Mouse (Mus musculus) ES-E14 (cell line): ENCODE results near the gene Ercc2.

Experiments used
- CHD2 ChIP-seq: IDR thresholded peaks from 2 replicates; pipeline ENCODE4 v1.6.1; 2014; ENCODE audit warnings: mild to moderate bottlenecking, low read depth, low read length, inconsistent platforms
- HCFC1 ChIP-seq: IDR thresholded peaks from 2 replicates; pipeline ENCODE4 v1.6.1; 2012; ENCODE audit warnings: low read length, inconsistent platforms, borderline replicate concordance; ENCODE audit not compliant: insufficient read depth
- MAFK ChIP-seq: IDR thresholded peaks from 2 replicates; pipeline ENCODE4 v1.6.1; 2014; ENCODE audit warnings: mild to moderate bottlenecking, low read depth, low read length, inconsistent platforms; ENCODE audit not compliant: insufficient read depth
- ZC3H11A ChIP-seq: IDR thresholded peaks from 2 replicates; pipeline ENCODE4 v1.6.1; 2012; ENCODE audit warnings: low read depth, mild to moderate bottlenecking, inconsistent platforms, low read length, borderline replicate concordance
- ZNF384 ChIP-seq: IDR thresholded peaks from 2 replicates; pipeline ENCODE4 v1.6.1; 2012; ENCODE audit warnings: low read depth, low read length, inconsistent platforms

DNA sequence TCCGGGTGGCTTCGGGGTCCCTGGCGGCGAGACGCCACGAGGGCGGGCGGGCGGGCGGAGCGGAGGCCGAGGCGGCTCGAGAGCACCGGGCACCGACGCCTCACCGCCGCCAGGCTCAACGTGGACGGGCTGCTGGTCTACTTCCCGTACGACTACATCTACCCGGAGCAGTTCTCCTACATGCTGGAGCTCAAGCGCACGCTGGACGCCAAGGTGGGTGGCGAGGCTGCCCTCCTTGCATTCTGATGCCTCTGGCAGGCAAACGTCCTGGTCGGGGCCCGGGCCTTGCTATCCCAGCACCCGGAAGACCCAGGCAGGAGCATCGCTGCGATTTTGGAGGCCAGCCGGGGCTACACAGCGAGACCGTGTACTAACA lies 344 bp downstream of the Ercc2 start:
- TF ChIP-seq HCFC1 (no peak), ZNF384 (no peak), CHD2 (no peak), MAFK (no peak), ZC3H11A (no peak)
